Mouse (Mus musculus): ENCODE measurements around the gene Pde11a. TPM values are rescaled to one million over a fixed set of nuclear protein-coding genes. Genes with fewer than 3 reads are reported as not detected.

The Pde11a gene
- polyA plus RNA-seq, 1 experiment from 2014 or later = 2.9 TPM

GRCm38 (mm10) chr2:76287671-76288070, 50.9 kb downstream of the Pde11a start:
- Histone ChIP-seq H3K4me3 (replicated peaks) (no peak overlapping the region), H3K36me3 (no peaks in the 10 kb centered on the region), H3K4me1 (peaks cover 6% of the 10 kb centered on the region; the same call in 1 of the 2 replicates), H3K27me3 (replicated peaks) (no peaks in the 10 kb centered on the region), H3K9ac (replicated peaks) (no peak overlapping the region), H3K9me3 (replicated peaks) (no peaks in the 10 kb centered on the region), H3K4me2 (no peak overlapping the region), H3K27ac (replicated peaks) (no peak overlapping the region)
- WGBS = 93% methylated on average over 3 of the region's 3 CpGs
- no peak for ATAC-seq (ENCODE audit: low FRiP score)

- Histone ChIP-seq H3K4me3 (replicated peaks) (no peak overlapping the region), H3K36me3 (no peaks in the 10 kb centered on the region), H3K9ac (replicated peaks) (no peak overlapping the region), H3K4me1 (peaks cover 6% of the 10 kb centered on the region; the same call in 1 of the 2 replicates), H3K27ac (replicated peaks) (no peak overlapping the region), H3K27me3 (replicated peaks) (no peaks in the 10 kb centered on the region), H3K4me2 (no peak overlapping the region), H3K9me3 (replicated peaks) (no peaks in the 10 kb centered on the region)
- 79% methylated on average over 4 of the region's 4 CpGs for WGBS
- no peak for ATAC-seq (ENCODE audit: low FRiP score)
Observed at GRCm38 (mm10) chr2:76286288-76286740, 52.3 kb downstream of the Pde11a start.

- ATAC-seq (ENCODE audit: low FRiP score) = no peak
- Histone ChIP-seq H3K4me2 (no peak overlapping the region), H3K9ac (replicated peaks) (no peak overlapping the region), H3K4me3 (replicated peaks) (no peak overlapping the region), H3K4me1 (peaks cover 6% of the 10 kb centered on the region; the same call in 1 of the 2 replicates), H3K36me3 (no peaks in the 10 kb centered on the region), H3K27ac (replicated peaks) (no peak overlapping the region), H3K9me3 (replicated peaks) (no peaks in the 10 kb centered on the region), H3K27me3 (replicated peaks) (no peaks in the 10 kb centered on the region)
- WGBS = 96% methylated on average over 3 of the region's 3 CpGs
Observed at GRCm38 (mm10) chr2:76285150-76285549, 53.4 kb downstream of the Pde11a start.

GRCm38 (mm10) chr2:76283378-76284132, 55.0 kb downstream of the Pde11a start:
- no peaks in the 10 kb centered on the region for H3K36me3 ChIP-seq
- H3K27me3 ChIP-seq (replicated peaks) = no peaks in the 10 kb centered on the region
- H3K27ac ChIP-seq (replicated peaks) = no peak overlapping the region
- no peak overlapping the region for H3K4me2 ChIP-seq
- H3K4me1 ChIP-seq = peaks cover 6% of the 10 kb centered on the region; the same call in 1 of the 2 replicates
- H3K9ac ChIP-seq (replicated peaks) = no peak overlapping the region
- no peaks in the 10 kb centered on the region for H3K9me3 ChIP-seq (replicated peaks)
- ATAC-seq (ENCODE audit: low FRiP score) = no peak
- no peak overlapping the region for H3K4me3 ChIP-seq (replicated peaks)
- 76% methylated on average over 6 of the region's 6 CpGs for WGBS

- Histone ChIP-seq H3K4me2 (no peak overlapping the region), H3K4me3 (replicated peaks) (no peak overlapping the region), H3K36me3 (no peaks in the 10 kb centered on the region), H3K9me3 (replicated peaks) (no peaks in the 10 kb centered on the region), H3K27ac (replicated peaks) (no peak overlapping the region), H3K9ac (replicated peaks) (no peak overlapping the region), H3K4me1 (peaks cover 5% of the 10 kb centered on the region; the same call in 1 of the 2 replicates), H3K27me3 (replicated peaks) (no peaks in the 10 kb centered on the region)
- 83% methylated on average over 1 of the region's 1 CpGs for WGBS
- ATAC-seq (ENCODE audit: low FRiP score) = no peak
Observed at GRCm38 (mm10) chr2:76269494-76269893, 69.1 kb downstream of the Pde11a start.

- Histone ChIP-seq H3K4me3 (replicated peaks) (no peak overlapping the region), H3K27me3 (replicated peaks) (no peaks in the 10 kb centered on the region), H3K4me1 (peaks cover 5% of the 10 kb centered on the region; the same call in 1 of the 2 replicates), H3K9ac (replicated peaks) (no peak overlapping the region), H3K27ac (replicated peaks) (no peak overlapping the region), H3K9me3 (replicated peaks) (no peaks in the 10 kb centered on the region), H3K4me2 (no peak overlapping the region), H3K36me3 (no peaks in the 10 kb centered on the region)
- no peak for ATAC-seq (ENCODE audit: low FRiP score)
- 91% methylated on average over 6 of the region's 6 CpGs for WGBS
Observed at GRCm38 (mm10) chr2:76267335-76267734, 71.2 kb downstream of the Pde11a start.

GRCm38 (mm10) chr2:76266622-76267021, 72.0 kb downstream of the Pde11a start:
- H3K4me3 ChIP-seq (replicated peaks) = no peak overlapping the region
- no peak overlapping the region for H3K4me2 ChIP-seq
- H3K9ac ChIP-seq (replicated peaks) = no peak overlapping the region
- no peaks in the 10 kb centered on the region for H3K27me3 ChIP-seq (replicated peaks)
- no peaks in the 10 kb centered on the region for H3K9me3 ChIP-seq (replicated peaks)
- peaks cover 5% of the 10 kb centered on the region; the same call in 1 of the 2 replicates for H3K4me1 ChIP-seq
- no peak for ATAC-seq (ENCODE audit: low FRiP score)
- H3K36me3 ChIP-seq = no peaks in the 10 kb centered on the region
- WGBS = 90% methylated on average over 10 of the region's 10 CpGs
- no peak overlapping the region for H3K27ac ChIP-seq (replicated peaks)

- ATAC-seq (ENCODE audit: low FRiP score) = no peak
- no peak overlapping the region for H3K27ac ChIP-seq (replicated peaks)
- WGBS = 85% methylated on average over 10 of the region's 10 CpGs
Observed at GRCm38 (mm10) chr2:76264258-76264657, 74.3 kb downstream of the Pde11a start.

GRCm38 (mm10) chr2:76262661-76263060, 75.9 kb downstream of the Pde11a start:
- H3K9ac ChIP-seq (replicated peaks) = no peak overlapping the region
- H3K27me3 ChIP-seq (replicated peaks) = no peaks in the 10 kb centered on the region
- H3K4me1 ChIP-seq = no peaks in the 10 kb centered on the region
- 66% methylated on average over 10 of the region's 10 CpGs for WGBS
- no peak overlapping the region for H3K27ac ChIP-seq (replicated peaks)
- H3K36me3 ChIP-seq = no peaks in the 10 kb centered on the region
- no peak overlapping the region for H3K4me2 ChIP-seq
- no peaks in the 10 kb centered on the region for H3K9me3 ChIP-seq (replicated peaks)
- H3K4me3 ChIP-seq (replicated peaks) = no peak overlapping the region
- ATAC-seq (ENCODE audit: low FRiP score) = no peak

More at GRCm38 (mm10) chr2:76264258-76264657, 74.3 kb downstream of the Pde11a start:
- Histone ChIP-seq H3K27me3 (replicated peaks) (no peaks in the 10 kb centered on the region), H3K4me2 (no peak overlapping the region), H3K9ac (replicated peaks) (no peak overlapping the region), H3K36me3 (no peaks in the 10 kb centered on the region), H3K4me1 (peaks cover 5% of the 10 kb centered on the region; the same call in 1 of the 2 replicates), H3K9me3 (replicated peaks) (no peaks in the 10 kb centered on the region), H3K4me3 (replicated peaks) (no peak overlapping the region)

- Histone ChIP-seq H3K36me3 (no peaks in the 10 kb centered on the region), H3K4me2 (no peak overlapping the region), H3K9ac (replicated peaks) (no peak overlapping the region), H3K4me1 (no peaks in the 10 kb centered on the region), H3K27ac (replicated peaks) (no peak overlapping the region), H3K9me3 (replicated peaks) (no peaks in the 10 kb centered on the region), H3K4me3 (replicated peaks) (no peak overlapping the region), H3K27me3 (replicated peaks) (no peaks in the 10 kb centered on the region)
- 50% methylated on average over 6 of the region's 6 CpGs for WGBS
- no peak for ATAC-seq (ENCODE audit: low FRiP score)
Observed at GRCm38 (mm10) chr2:76254833-76255232, 83.7 kb downstream of the Pde11a start.

- no peaks in the 10 kb centered on the region for H3K4me1 ChIP-seq
- no peak overlapping the region for H3K4me2 ChIP-seq
- H3K4me3 ChIP-seq (replicated peaks) = no peak overlapping the region
- no peak overlapping the region for H3K27ac ChIP-seq (replicated peaks)
- no peak for ATAC-seq (ENCODE audit: low FRiP score)
- WGBS = 81% methylated on average over 10 of the region's 10 CpGs
- H3K27me3 ChIP-seq (replicated peaks) = no peaks in the 10 kb centered on the region
- H3K9ac ChIP-seq (replicated peaks) = no peak overlapping the region
- no peaks in the 10 kb centered on the region for H3K9me3 ChIP-seq (replicated peaks)
- no peaks in the 10 kb centered on the region for H3K36me3 ChIP-seq
Observed at GRCm38 (mm10) chr2:76251379-76251778, 87.2 kb downstream of the Pde11a start.

GRCm38 (mm10) chr2:76248242-76248641, 90.3 kb downstream of the Pde11a start:
- Histone ChIP-seq H3K36me3 (no peaks in the 10 kb centered on the region), H3K27ac (replicated peaks) (no peak overlapping the region), H3K4me1 (no peaks in the 10 kb centered on the region), H3K27me3 (replicated peaks) (no peaks in the 10 kb centered on the region), H3K4me2 (no peak overlapping the region), H3K9ac (replicated peaks) (no peak overlapping the region), H3K4me3 (replicated peaks) (no peak overlapping the region), H3K9me3 (replicated peaks) (no peaks in the 10 kb centered on the region)
- 65% methylated on average over 10 of the region's 10 CpGs for WGBS
- no peak for ATAC-seq (ENCODE audit: low FRiP score)
